Mouse (Mus musculus) heart, adult 2 months (tissue): ENCODE measurements at regions not wholly inside any gene's neighbourhood (a gene's known extent, or its start where the extent isn't known, plus 50 kb on each side); places are given as distances from the start of the nearest gene placed in this dataset.

ENCODE experiments used
- CTCF ChIP-seq: fragments of 200-600 bp; IDR thresholded peaks from 2 replicates; pipeline ENCODE4 v1.8.1; 2022; ENCODE audit warnings: antibody characterized with exemption, mild to moderate bottlenecking, moderate library complexity
- EP300 ChIP-seq: fragments of 200-500 bp; IDR thresholded peaks from 2 replicates; pipeline ENCODE4 v1.6.1; 2011; ENCODE audit warnings: low read depth, low read length, control low read depth; ENCODE audit not compliant: insufficient read depth

GRCm38 (mm10) chr13:47709323-47709722, 551.7 kb upstream of the Id4 start:
- TF ChIP-seq EP300 (no peak), CTCF (no peak)
